ENCODE assay signal across 40 mouse cellular contexts in genomic region chr6:113731296-113731695, GRCm38 (mm10). TPM values are rescaled to one million over a fixed set of nuclear protein-coding genes. Genes with fewer than 3 reads are reported as not detected.
"Had no signal": no experiment of that assay in that cellular context is flagged by ENCODE, and none has a peak within 500 bp of the region (broad histone marks: within the 10 kb centered on the region; RNA-seq: fewer than 3 reads in every experiment).

No protein-coding gene starts in this region.

- DNase-seq: left cerebral cortex, postnatal 4 days; liver; liver, embryonic 13.5 days; liver, postnatal 0 days; lung, adult 18-20 months; lung, adult 2 months; lung, embryonic 14.5 days; lung, postnatal 10 days; lung, postnatal 14 days; lung, postnatal 36 days; midbrain, embryonic 14.5 days had no signal

- H3K27ac ChIP-seq: limb, embryonic 12.5 days; limb, embryonic 13.5 days; limb, embryonic 15.5 days; liver, embryonic 12.5 days; liver, embryonic 13.5 days; liver, embryonic 14.5 days; liver, embryonic 15.5 days; lung, embryonic 15.5 days; macrophage; midbrain, embryonic 10.5 days; midbrain, embryonic 12.5 days; midbrain, embryonic 13.5 days; midbrain, embryonic 15.5 days; neural tube, embryonic 12.5 days had no signal

- H3K4me2 ChIP-seq: limb, embryonic 12.5 days; limb, embryonic 13.5 days; limb, embryonic 15.5 days; liver, embryonic 11.5 days; liver, embryonic 12.5 days; liver, embryonic 13.5 days; liver, embryonic 15.5 days; lung, embryonic 14.5 days; lung, embryonic 15.5 days; midbrain, embryonic 11.5 days; midbrain, embryonic 12.5 days; midbrain, embryonic 13.5 days; midbrain, embryonic 15.5 days; neural tube, embryonic 12.5 days had no signal

- H3K9ac ChIP-seq: limb, embryonic 12.5 days; limb, embryonic 13.5 days; limb, embryonic 15.5 days; liver, embryonic 12.5 days; liver, embryonic 13.5 days; liver, embryonic 14.5 days; liver, embryonic 15.5 days; liver, postnatal 0 days; lung, embryonic 14.5 days; lung, embryonic 15.5 days; midbrain, embryonic 12.5 days; midbrain, embryonic 13.5 days; midbrain, embryonic 15.5 days; neural tube, embryonic 12.5 days had no signal

- H3K27me3 ChIP-seq: limb, embryonic 12.5 days; limb, embryonic 13.5 days; limb, embryonic 15.5 days; liver, embryonic 12.5 days; liver, embryonic 13.5 days; liver, embryonic 15.5 days; lung, embryonic 15.5 days; megakaryocyte, embryonic 14.5 days; midbrain, embryonic 12.5 days; midbrain, embryonic 13.5 days; midbrain, embryonic 15.5 days; neural tube, embryonic 12.5 days had no signal

- ATAC-seq: liver, embryonic 12.5 days; liver, postnatal 0 days; lung, postnatal 0 days; midbrain, embryonic 13.5 days; midbrain, embryonic 15.5 days; midbrain, embryonic 16.5 days had no signal

- H3K4me1 ChIP-seq: limb, embryonic 12.5 days; limb, embryonic 13.5 days; limb, embryonic 15.5 days; liver, embryonic 12.5 days; liver, embryonic 13.5 days; liver, embryonic 15.5 days; lung, embryonic 15.5 days; midbrain, embryonic 10.5 days; midbrain, embryonic 12.5 days; midbrain, embryonic 13.5 days; midbrain, embryonic 15.5 days; neural tube, embryonic 12.5 days had no signal

- H3K9me3 ChIP-seq: limb, embryonic 12.5 days; limb, embryonic 13.5 days; limb, embryonic 15.5 days; liver, embryonic 12.5 days; liver, embryonic 13.5 days; liver, embryonic 15.5 days; lung, embryonic 15.5 days; megakaryocyte, embryonic 14.5 days; midbrain, embryonic 10.5 days; midbrain, embryonic 12.5 days; midbrain, embryonic 13.5 days; midbrain, embryonic 15.5 days; neural tube, embryonic 12.5 days had no signal

- H3K4me3 ChIP-seq: limb, embryonic 12.5 days; limb, embryonic 13.5 days; limb, embryonic 15.5 days; liver, embryonic 12.5 days; liver, embryonic 13.5 days; liver, embryonic 15.5 days; lung, embryonic 15.5 days; megakaryocyte, embryonic 14.5 days; midbrain, embryonic 10.5 days; midbrain, embryonic 12.5 days; midbrain, embryonic 13.5 days; midbrain, embryonic 15.5 days; myocyte; neural tube, embryonic 12.5 days had no signal

RNA-seq across cellular contexts. Expression of gene Ghrl, which starts 11.6 kb away (rescaled TPM):
- total RNA-seq: left cerebral cortex, postnatal 10 days; left cerebral cortex, postnatal 14 days; left cerebral cortex, postnatal 25 days; left cerebral cortex, postnatal 36 days; left cerebral cortex, postnatal 4 days; liver, adult 2 months; megakaryocyte-erythroid progenitor cell, adult 5-6 weeks; midbrain, postnatal 0 days; monocyte, adult 5-6 weeks had no signal
- polyA plus RNA-seq: liver, adult 2 months; liver, embryonic 11.5 days; liver, embryonic 12.5 days; liver, embryonic 13.5 days; liver, embryonic 15.5 days; liver, postnatal 0 days; lung, embryonic 14.5 days; lung, embryonic 15.5 days; lung, embryonic 16.5 days; macrophage; midbrain, embryonic 10.5 days; midbrain, postnatal 0 days; neural tube, embryonic 11.5 days; neural tube, embryonic 12.5 days had no signal
